Mouse (Mus musculus) gastrocnemius, adult 2 months (tissue): ENCODE data around the gene Zic5. TPM values are rescaled to one million over a fixed set of nuclear protein-coding genes. Genes with fewer than 3 reads are reported as not detected.
A peak's percentile ranks its signal among the peaks of the same experiment; 100 is the strongest.
"Not testable (repeated sequence)": the region's sequence is repeated elsewhere in the genome, so short reads cannot be mapped to it uniquely, and the experiment has no call there.

Experiments
- DNase-seq: peaks from one replicate; pipeline ENCODE4 v3.0.0; 2022
- H3K27ac ChIP-seq: fragments of 200-600 bp; 2 replicates; pipeline ENCODE4 v1.8.1; 2022; ENCODE audit warnings: mild to moderate bottlenecking
- H3K4me3 ChIP-seq: fragments of 200-600 bp; 2 replicates; pipeline ENCODE4 v1.8.1; 2022; ENCODE audit warnings: mild to moderate bottlenecking, moderate library complexity
- CTCF ChIP-seq: fragments of 200-600 bp; IDR thresholded peaks from 2 replicates; pipeline ENCODE4 v1.8.1; 2022; ENCODE audit warnings: antibody characterized with exemption, mild to moderate bottlenecking, moderate library complexity
- intact Hi-C: fragments of 180-260 bp; cut with DNase I; formaldehyde crosslinking; loops from one replicate; pipeline ENCODE4 v1.15.1; 2025
- total RNA-seq, 2 experiments: library from RNA; stranded (reverse); gene quantifications; 2 replicates each; pipeline ENCODE4 v1.2.3; 2021

Zic5 gene
- total RNA-seq, 2 experiments from 2014 or later = not detected

DNA sequence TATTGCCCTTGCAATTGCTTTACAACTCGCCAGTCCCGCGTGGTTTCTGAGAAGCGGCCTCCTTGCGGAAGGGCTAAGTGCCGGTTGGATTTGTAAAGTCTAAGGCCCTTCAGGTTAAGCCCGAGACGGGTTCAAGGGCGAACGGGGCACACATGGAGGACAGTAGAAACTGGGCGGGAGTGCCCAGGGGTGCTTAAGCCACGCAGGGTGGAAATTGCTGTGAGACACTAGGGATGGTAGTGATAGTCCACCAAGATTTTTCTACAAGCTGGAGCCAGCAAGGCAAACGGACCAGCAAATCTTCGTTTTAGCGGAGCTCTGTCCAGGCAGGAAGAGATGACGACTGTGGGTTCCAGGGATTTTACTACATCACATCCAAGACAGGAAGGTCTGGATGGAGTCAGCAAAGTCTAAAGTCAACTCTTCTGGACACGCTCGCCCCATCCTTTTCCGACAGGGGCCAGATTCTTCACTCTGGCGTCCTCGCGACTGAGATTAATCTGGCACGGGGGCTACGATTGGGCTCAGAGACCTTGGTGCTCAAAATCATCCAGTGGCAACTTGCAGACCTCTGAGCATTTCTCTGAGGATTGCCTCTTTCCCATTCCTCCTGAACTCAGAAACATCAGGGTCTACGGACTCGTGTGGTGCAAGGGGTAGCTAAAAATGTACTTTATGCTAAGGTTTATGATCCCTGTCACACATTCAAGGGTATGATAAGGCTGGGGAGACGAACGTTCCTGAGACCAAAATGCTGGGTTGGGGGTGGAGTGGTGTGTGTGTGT, 3.7 kb upstream of the Zic5 start:
- Histone ChIP-seq H3K27ac (no peak overlapping the region), H3K4me3 (no peak overlapping the region)
- DNase-seq = no peak
- no peak for TF ChIP-seq CTCF
- intact Hi-C loops = no loop called here

DNA sequence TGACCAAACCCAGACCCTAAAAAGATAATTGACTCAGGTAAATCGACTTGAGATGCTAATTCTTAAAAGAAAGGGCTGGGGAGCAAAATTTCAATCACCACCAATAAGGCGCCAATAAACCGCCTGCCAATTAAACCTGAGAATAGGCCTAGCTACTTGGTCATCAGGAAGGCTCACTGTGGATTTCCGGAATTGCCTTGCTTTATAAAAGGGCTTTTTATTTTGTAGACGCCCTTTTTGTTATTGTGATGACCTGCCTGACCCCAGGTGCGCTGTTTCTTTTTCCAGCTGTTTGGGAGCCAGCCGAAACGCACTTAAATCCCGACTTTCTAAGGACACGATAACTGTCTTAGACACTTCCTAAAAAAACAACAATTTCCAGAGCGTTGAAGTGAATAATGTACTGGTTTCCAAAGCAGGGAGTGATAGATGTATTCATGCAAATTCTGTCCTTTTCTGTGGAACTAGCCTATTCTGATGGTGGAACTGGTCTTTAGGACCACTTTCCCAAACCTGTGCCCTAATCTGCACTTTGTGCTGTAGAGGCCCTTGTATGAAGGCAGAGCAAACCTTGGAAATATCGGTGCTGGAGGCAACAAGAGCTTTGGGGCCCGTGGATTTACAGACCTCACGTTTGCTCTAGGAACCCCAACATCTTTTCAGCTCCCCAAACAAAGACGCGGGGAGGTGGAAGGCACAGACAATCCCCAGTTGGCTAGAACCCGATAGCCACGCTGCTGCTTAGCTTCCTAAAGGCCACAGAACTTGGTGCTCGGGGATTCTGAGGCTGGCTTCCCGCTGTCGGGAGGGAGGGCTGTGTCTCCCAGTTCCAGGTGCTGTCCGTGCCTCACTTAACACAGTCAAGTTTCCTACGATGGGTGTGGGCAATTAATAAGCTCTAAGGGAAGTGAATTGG, 2.7 kb upstream of the Zic5 start:
- no peak for TF ChIP-seq CTCF
- no peak overlapping the region for H3K4me3 ChIP-seq
- intact Hi-C loops = no loop called here
- DNase-seq = no peak
- H3K27ac ChIP-seq = no peak overlapping the region

- no peak for DNase-seq
- no peak for TF ChIP-seq CTCF
- no peak overlapping the region for H3K27ac ChIP-seq
- intact Hi-C loops = no loop called here
- no peak overlapping the region for H3K4me3 ChIP-seq
Measured at GRCm38 (mm10) chr14:122466756-122467362, 1.4 kb upstream of the Zic5 start.

- no peak overlapping the region for H3K27ac ChIP-seq
- DNase-seq = no peak
- TF ChIP-seq CTCF = no peak
- peak overlapping the region; percentile 74 for H3K4me3 ChIP-seq
- intact Hi-C loops = no loop called here
Measured at GRCm38 (mm10) chr14:122465931-122466490, 534 bp upstream of the Zic5 start.

DNA sequence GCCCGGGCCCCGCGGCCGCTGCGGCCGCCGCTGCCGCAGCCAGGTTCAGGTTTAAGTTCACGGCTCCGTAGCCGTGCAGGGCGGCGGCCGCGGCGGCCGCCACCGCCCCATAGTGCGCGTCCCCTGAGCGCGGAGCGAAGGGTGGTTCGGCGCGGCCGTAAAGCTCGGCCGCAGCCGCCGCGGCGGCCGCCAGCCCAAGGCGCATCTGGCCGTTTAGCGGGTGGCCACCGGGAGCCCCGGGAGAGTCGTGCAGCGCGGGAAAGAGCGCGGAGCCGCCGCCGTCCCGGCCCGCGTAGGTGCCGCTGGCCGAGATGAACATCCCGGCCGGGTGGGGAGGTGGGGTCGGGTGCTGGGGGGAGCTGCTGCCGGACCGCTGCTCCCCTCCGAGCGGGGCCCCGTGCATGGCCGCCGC, 1.1 kb downstream of the Zic5 start:
- TF ChIP-seq CTCF = no peak
- intact Hi-C loops = no loop called here
- H3K4me3 ChIP-seq = peak overlapping the region; percentile 74
- H3K27ac ChIP-seq = no peak overlapping the region
- DNase-seq = no peak

DNA sequence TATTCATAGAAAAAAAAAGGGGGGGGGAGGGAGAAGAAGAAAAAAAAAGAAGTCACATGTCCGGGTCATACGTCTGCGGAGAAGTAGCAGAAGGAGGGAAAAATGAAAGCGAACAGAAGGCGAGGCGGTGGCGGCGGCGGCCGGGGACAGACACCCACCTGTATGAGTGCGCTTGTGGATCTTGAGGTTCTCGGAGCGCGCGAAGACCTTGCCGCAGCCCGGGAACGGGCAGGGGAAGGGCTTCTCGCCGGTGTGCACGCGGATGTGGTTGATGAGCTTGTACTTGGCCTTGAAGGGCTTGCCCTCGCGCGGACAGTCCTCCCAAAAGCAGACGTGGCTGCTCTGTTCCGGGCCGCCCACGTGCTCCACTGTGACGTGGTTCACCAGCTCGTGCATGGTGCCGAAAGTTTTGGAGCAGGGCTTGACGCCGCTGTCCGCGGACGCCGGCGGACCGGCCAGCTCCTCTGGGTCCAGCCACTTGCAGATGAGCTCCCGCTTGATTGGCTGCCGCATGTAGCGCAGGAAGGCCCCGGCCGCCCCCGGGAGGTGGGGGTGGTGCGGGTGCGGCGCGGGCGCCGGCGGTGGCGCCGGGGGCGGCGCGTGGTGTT, 1.6 kb downstream of the Zic5 start:
- peak overlapping the region; percentile 74 for H3K4me3 ChIP-seq
- DNase-seq = peak; percentile 72
- H3K27ac ChIP-seq, intact Hi-C loops: not testable (repeated sequence)

- TF ChIP-seq CTCF = no peak
- Histone ChIP-seq H3K4me3 (peak overlapping the region; percentile 74), H3K27ac (no peak overlapping the region)
- intact Hi-C loops = no loop called here
- DNase-seq = no peak
Measured at GRCm38 (mm10) chr14:122463080-122463691, 2.3 kb downstream of the Zic5 start.

GRCm38 (mm10) chr14:122462689-122463079, 2.8 kb downstream of the Zic5 start:
- no peak for DNase-seq
- no peak overlapping the region for H3K4me3 ChIP-seq
- H3K27ac ChIP-seq = no peak overlapping the region
- no peak for TF ChIP-seq CTCF
- intact Hi-C loops = no loop called here

DNA sequence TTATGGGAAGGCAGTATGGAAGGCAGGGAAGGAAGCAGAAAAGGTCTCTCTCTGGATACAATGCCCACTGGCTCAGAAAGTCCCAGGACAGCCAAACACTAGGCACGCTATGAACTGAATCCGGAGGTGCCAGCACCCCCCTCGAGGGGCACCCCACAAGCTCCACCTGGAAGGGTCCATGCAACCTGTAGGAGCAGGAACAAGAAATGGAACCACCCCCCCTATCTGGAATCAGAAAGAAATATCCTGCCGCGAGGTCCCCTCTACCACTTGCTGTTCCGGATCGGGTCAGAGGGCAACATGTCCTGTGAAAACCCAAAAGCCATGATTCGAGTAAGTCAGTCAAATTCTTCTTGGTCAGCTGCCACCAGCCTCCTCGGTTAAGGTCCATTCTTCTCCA, 3.5 kb downstream of the Zic5 start:
- no peak overlapping the region for H3K27ac ChIP-seq
- H3K4me3 ChIP-seq = no peak overlapping the region
- no peak for DNase-seq
- TF ChIP-seq CTCF = no peak
- intact Hi-C loops = no loop called here

- Histone ChIP-seq H3K27ac (no peak overlapping the region), H3K4me3 (no peak overlapping the region)
- no peak for DNase-seq
- intact Hi-C loops = no loop called here
- no peak for TF ChIP-seq CTCF
Measured at GRCm38 (mm10) chr14:122461500-122461899, 4.0 kb downstream of the Zic5 start.

- no peak for TF ChIP-seq CTCF
- Histone ChIP-seq H3K27ac (no peak overlapping the region), H3K4me3 (no peak overlapping the region)
- DNase-seq = no peak
- intact Hi-C loops = no loop called here
Measured at GRCm38 (mm10) chr14:122460226-122460625, 5.3 kb downstream of the Zic5 start.

DNA sequence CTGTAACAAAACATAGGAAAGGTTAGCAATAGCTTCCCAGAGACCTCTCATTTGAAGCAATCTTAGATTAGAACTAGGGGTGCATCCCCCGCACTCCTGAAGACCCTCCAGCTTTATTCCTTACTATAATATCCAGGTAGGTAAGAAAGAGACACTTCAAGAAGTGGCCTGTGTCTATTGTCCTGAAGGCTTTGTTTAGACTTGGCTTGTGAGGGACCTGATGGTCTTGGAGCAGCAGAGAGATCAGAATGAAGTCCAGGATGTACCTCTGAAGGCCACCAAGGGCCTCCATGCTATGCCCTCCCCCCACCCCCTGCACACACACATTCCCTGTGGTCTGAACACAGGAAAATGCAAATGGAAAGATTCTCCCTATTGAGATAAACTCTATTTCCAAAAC, 5.7 kb downstream of the Zic5 start:
- intact Hi-C loops = no loop called here
- no peak for TF ChIP-seq CTCF
- Histone ChIP-seq H3K27ac (no peak overlapping the region), H3K4me3 (no peak overlapping the region)
- no peak for DNase-seq

DNA sequence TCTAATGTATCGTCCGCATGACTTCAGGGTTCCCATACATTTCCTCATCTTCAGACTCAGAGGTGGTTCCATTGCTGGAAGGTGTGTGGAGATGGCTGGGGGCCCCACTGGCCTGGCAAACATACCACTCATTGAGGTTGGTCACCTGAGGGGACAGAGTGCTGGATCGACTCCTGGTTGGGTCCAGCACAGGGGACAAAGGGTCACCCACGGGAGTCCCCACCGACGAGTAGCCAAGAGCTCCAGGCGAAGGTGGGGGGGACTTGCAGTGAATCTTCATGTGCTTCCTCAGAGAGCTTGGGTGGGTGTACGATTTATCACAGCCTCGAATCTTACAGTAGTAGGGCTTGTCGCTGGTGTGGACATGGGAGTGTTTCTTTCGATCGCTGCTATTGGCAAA, 6.1 kb downstream of the Zic5 start:
- H3K27ac ChIP-seq, DNase-seq, H3K4me3 ChIP-seq, intact Hi-C loops: not testable (repeated sequence)
